9 mouse cellular contexts compared by ENCODE assay signal in genomic region chr10:97159831-97160575, GRCm38 (mm10).
DNase-seq lines count a peak whose midpoint lies in the region; ATAC-seq and TF ChIP-seq lines count a peak whose summit lies in the region.
"Had no signal": no experiment of that assay in that cellular context is flagged by ENCODE, and none has a peak within 500 bp of the region (broad histone marks: within the 10 kb centered on the region; RNA-seq: fewer than 3 reads in every experiment).

No protein-coding gene starts in this region.

- no peaks in the 10 kb centered on the region for H3K36me3 ChIP-seq in heart, embryonic 10.5 days
- no peaks in the 10 kb centered on the region for H3K36me3 ChIP-seq in forebrain, postnatal 0 days (ENCODE audit: insufficient read depth)
- H3K36me3 ChIP-seq: liver, embryonic 13.5 days had no signal

- H3K27ac ChIP-seq in heart, embryonic 10.5 days: no peak overlapping the region
- peak overlapping the region; percentile 24; the same call in 1 of the 2 replicates for H3K27ac ChIP-seq in forebrain, postnatal 0 days (ENCODE audit: low read depth, low read length)
- peak overlapping the region; percentile 52; the same call in 1 of the 2 replicates for H3K27ac ChIP-seq in layer of hippocampus, adult 2 months
- H3K27ac ChIP-seq: liver, embryonic 13.5 days had no signal

- H3K4me1 ChIP-seq in heart, embryonic 10.5 days: no peaks in the 10 kb centered on the region
- H3K4me1 ChIP-seq in forebrain, postnatal 0 days (ENCODE audit: insufficient read depth): no peaks in the 10 kb centered on the region
- H3K4me1 ChIP-seq: liver, embryonic 13.5 days had no signal

- TF ChIP-seq CTCF in forebrain, postnatal 0 days (IDR thresholded peaks at IDR 0.05; ENCODE audit: low read depth): peak; percentile 84
- peak; percentile 96 for TF ChIP-seq CTCF in layer of hippocampus, adult 2 months (conservative IDR thresholded peaks at IDR 0.05)

- H3K9me3 ChIP-seq in heart, embryonic 10.5 days: no peaks in the 10 kb centered on the region
- no peaks in the 10 kb centered on the region for H3K9me3 ChIP-seq in forebrain, postnatal 0 days (ENCODE audit: low read length)
- H3K9me3 ChIP-seq: liver, embryonic 13.5 days had no signal

- H3K9ac ChIP-seq in forebrain, postnatal 0 days: no peak overlapping the region
- H3K9ac ChIP-seq: liver, embryonic 13.5 days had no signal

- H3K4me2 ChIP-seq in forebrain, postnatal 0 days (ENCODE audit: low read depth): no peak overlapping the region
- H3K4me2 ChIP-seq: liver, embryonic 13.5 days had no signal

- peak; percentile 58; the same call in 1 of the 2 replicates for ATAC-seq in forebrain, postnatal 0 days

- no peaks in the 10 kb centered on the region for H3K27me3 ChIP-seq in heart, embryonic 10.5 days (ENCODE audit: insufficient read depth, poor library complexity, severe bottlenecking)
- no peaks in the 10 kb centered on the region for H3K27me3 ChIP-seq in forebrain, postnatal 0 days (ENCODE audit: insufficient read depth, low read length)
- H3K27me3 ChIP-seq: liver, embryonic 13.5 days had no signal

- 53% methylated on average over 10 of the region's 10 CpGs for WGBS in heart, embryonic 10.5 days
- 50% methylated on average over 10 of the region's 10 CpGs for WGBS in forebrain, postnatal 0 days

- DNase-seq in heart, adult 8-10 months (ENCODE audit: low spot score): peak; percentile 63
- no peak for DNase-seq in heart, embryonic 10.5 days (ENCODE audit: low spot score)
- DNase-seq in CD4-positive helper T cell, adult 2 months (ENCODE audit: low read depth, low spot score): peak; percentile 58
- peak; percentile 57 for DNase-seq in cerebellum, adult 11 months
- DNase-seq in forebrain, postnatal 0 days: peak; percentile 75
- DNase-seq in layer of hippocampus, adult 2 months (ENCODE audit: low spot score in 2 of 2): peak; percentile 43 to 61
- DNase-seq in naive thymus-derived CD4-positive, alpha-beta T cell, adult 2 months (ENCODE audit: low read depth): peak; percentile 78
- no peak for DNase-seq in testis, postnatal 14 days (ENCODE audit: low spot score)
- DNase-seq: liver, embryonic 13.5 days had no signal

- H3K4me3 ChIP-seq in heart, embryonic 10.5 days: no peak overlapping the region
- H3K4me3 ChIP-seq in forebrain, postnatal 0 days (ENCODE audit: low read depth, low read length): no peak overlapping the region
- no peak overlapping the region for H3K4me3 ChIP-seq in layer of hippocampus, adult 2 months
- H3K4me3 ChIP-seq: liver, embryonic 13.5 days had no signal

Comparison
In these comparisons a context has a peak if more than half of its experiments do, and no peak if none do; other contexts are left out.
1. DNase-seq: peak in heart, adult 8-10 months (single experiment), CD4-positive helper T cell, adult 2 months (single experiment), cerebellum, adult 11 months (single experiment), forebrain, postnatal 0 days (single experiment), layer of hippocampus, adult 2 months (2 of 2) and naive thymus-derived CD4-positive, alpha-beta T cell, adult 2 months (single experiment); none in heart, embryonic 10.5 days (single experiment) and testis, postnatal 14 days (single experiment).